Mouse (Mus musculus) bone marrow, adult 2 months (tissue): ENCODE data around the gene Map3k3. TPM values are rescaled to one million over a fixed set of nuclear protein-coding genes. Genes with fewer than 3 reads are reported as not detected.

Source experiments
- H3K27ac ChIP-seq: fragments of 200-500 bp; 2 replicates; pipeline ENCODE4 v1.5.1; 2012; ENCODE audit warnings: low read depth, mild to moderate bottlenecking, control low read depth, inconsistent platforms, low read length; ENCODE audit not compliant: control insufficient read depth, poor library complexity, insufficient read depth
- H3K4me1 ChIP-seq: fragments of 200-500 bp; 2 replicates; pipeline ENCODE4 v1.6.1; 2011; ENCODE audit warnings: low read length; ENCODE audit not compliant: control insufficient read depth, insufficient read depth
- H3K4me3 ChIP-seq: fragments of 200-500 bp; replicated peaks from 2 replicates; pipeline ENCODE3; 2011; ENCODE audit warnings: mild to moderate bottlenecking, low read depth, low read length, control low read depth; ENCODE audit not compliant: control insufficient read depth
- CTCF ChIP-seq: fragments of 200-500 bp; IDR thresholded peaks from 2 replicates; pipeline ENCODE4 v1.5.1; 2011; ENCODE audit warnings: low read length, control low read depth; ENCODE audit not compliant: control insufficient read depth, insufficient read depth
- POLR2A ChIP-seq: fragments of 200-500 bp; IDR thresholded peaks from 2 replicates; pipeline ENCODE4 v1.6.1; 2011; ENCODE audit warnings: low read depth, mild to moderate bottlenecking, control low read depth, low read length, borderline replicate concordance; ENCODE audit not compliant: control insufficient read depth
- WGBS: fragments of 180-500 bp; shearing (Covaris S2); methylation state at CpG from one replicate; pipeline ENCODE4 v1.1.7; 2018; 5-methylcytosine and 5-hydroxymethylcytosine counted together
- polyA plus RNA-seq: library from polyadenylated mRNA; stranded (reverse); fragments of >200 nt; gene quantifications from 2 replicates; pipeline ENCODE4 v1.2.4, GENCODE M21; 2011; ENCODE audit warnings: low replicate concordance; ENCODE audit not compliant: missing spikeins, insufficient read depth, insufficient read length

The Map3k3 gene
- polyA plus RNA-seq, 1 experiment = 14.4 TPM

GRCm38 (mm10) chr11:106200756-106201155 lies 116.3 kb downstream of the Map3k3 start:
- no peak overlapping the region for H3K27ac ChIP-seq
- no peak for TF ChIP-seq POLR2A
- TF ChIP-seq CTCF = no peak
- H3K4me1 ChIP-seq = peaks cover 2% of the 10 kb centered on the region; the same call in 1 of the 2 replicates
- WGBS = 16% methylated on average over 6 of the region's 6 CpGs
- no peak overlapping the region for H3K4me3 ChIP-seq

DNA sequence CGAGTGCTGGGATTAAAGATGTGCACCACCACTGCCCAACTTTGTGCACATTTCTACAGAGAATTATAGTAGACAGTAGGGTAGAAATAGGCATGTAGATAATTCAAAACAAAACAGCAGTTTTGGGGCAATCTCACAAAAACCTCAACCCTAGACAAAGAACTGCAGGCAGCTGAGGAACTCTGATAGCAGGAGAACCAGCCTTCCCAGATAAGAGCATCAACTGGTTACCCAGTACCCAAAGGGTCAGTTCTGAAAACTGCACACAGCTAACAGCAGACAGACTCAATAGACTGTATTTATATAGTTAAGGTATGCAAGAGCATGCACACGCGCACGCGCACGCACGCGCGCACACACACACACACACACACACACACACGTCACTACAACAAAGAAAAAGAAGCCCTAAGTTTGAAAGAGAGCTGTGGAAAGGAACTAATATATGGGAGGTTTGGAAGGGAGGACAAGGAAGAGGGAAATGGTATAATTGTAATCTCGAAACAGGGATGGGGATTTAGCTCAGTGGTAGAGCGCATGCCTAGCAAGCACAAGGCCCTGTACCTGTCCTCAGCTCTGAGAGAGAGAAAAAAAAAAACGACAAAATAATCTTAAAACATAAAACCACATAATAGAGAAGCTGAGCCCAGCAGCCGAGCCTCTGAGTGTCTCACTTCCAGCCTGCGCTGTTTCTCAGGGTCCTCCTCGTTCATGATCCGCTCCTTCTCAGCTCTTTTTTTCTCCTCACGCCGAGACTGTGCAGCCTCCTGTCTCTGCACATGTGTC lies 117.1 kb downstream of the Map3k3 start:
- no peak for TF ChIP-seq CTCF
- TF ChIP-seq POLR2A = no peak
- WGBS = 58% methylated on average over 19 of the region's 19 CpGs
- Histone ChIP-seq H3K27ac (peak overlapping the region; percentile 15), H3K4me1 (peaks cover 2% of the 10 kb centered on the region; the same call in 1 of the 2 replicates), H3K4me3 (no peak overlapping the region)

DNA sequence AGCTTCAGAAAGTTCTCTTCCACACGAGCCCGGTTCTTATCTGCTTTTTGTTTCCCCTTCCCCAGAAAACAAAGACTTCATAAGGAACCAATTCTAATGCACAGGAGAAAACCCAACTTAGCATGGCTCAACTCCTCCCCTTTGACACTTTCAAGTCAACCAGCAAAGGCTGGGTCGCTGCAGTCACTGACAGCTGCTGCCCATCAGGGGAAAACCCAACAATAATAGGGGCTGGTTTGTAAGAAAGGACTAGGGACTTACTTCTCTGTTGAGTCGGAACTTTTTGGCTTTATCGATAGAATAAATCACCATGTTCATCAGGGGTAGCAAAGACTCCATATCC lies 117.7 kb downstream of the Map3k3 start, which contains the start of gene Strada:
Gene Strada, minus strand, starts transcription at position 46 of the 343 bp plus-strand sequence.
- WGBS = 32% methylated on average over 5 of the region's 5 CpGs
- TF ChIP-seq POLR2A (no peak), CTCF (no peak)
- Histone ChIP-seq H3K4me1 (peaks cover 2% of the 10 kb centered on the region; the same call in 1 of the 2 replicates), H3K27ac (peak within 1 kb of the TSS; percentile 15), H3K4me3 (no peak within 1 kb of the TSS)

Other genes starting within 250 kb of the Map3k3 start
- gene Cyb561, start 131.3 kb upstream of the Map3k3 start, polyA plus RNA-seq = 1.4 and 1.8 TPM in 2 replicates
- 1.8 and 3.9 TPM in 2 replicates for gene Ace, start 116.7 kb upstream of the Map3k3 start, polyA plus RNA-seq
- not detected in 2 replicates for gene Ace3, start 89.9 kb upstream of the Map3k3 start, polyA plus RNA-seq
- not detected in 2 replicates for gene Kcnh6, start 76.5 kb upstream of the Map3k3 start, polyA plus RNA-seq
- 15.9 and 16.9 TPM in 2 replicates for gene Dcaf7, start 47.7 kb upstream of the Map3k3 start, polyA plus RNA-seq
- 6.6 and 11.8 TPM in 2 replicates for gene Taco1, start 18.6 kb upstream of the Map3k3 start, polyA plus RNA-seq
- gene Gm10840, start 76.2 kb downstream of the Map3k3 start, polyA plus RNA-seq = not detected in 2 replicates
- 45.8 and 98.2 TPM in 2 replicates for gene Limd2, start 76.2 kb downstream of the Map3k3 start, polyA plus RNA-seq
- gene Strada, start 117.6 kb downstream of the Map3k3 start, polyA plus RNA-seq = 9.2 and 21.7 TPM in 2 replicates
- gene Ccdc47, start 131.7 kb downstream of the Map3k3 start, polyA plus RNA-seq = 24.4 and 27.9 TPM in 2 replicates
- 20.2 and 33.5 TPM in 2 replicates for gene Ddx42, start 132.3 kb downstream of the Map3k3 start, polyA plus RNA-seq
- gene Ftsj3, start 171.5 kb downstream of the Map3k3 start, polyA plus RNA-seq = 27.2 and 48.5 TPM in 2 replicates
- gene Psmc5, start 171.5 kb downstream of the Map3k3 start, polyA plus RNA-seq = 74.3 and 96.0 TPM in 2 replicates
- 52.2 and 76.9 TPM in 2 replicates for gene Smarcd2, start 188.4 kb downstream of the Map3k3 start, polyA plus RNA-seq
- not detected in 2 replicates for gene Tcam1, start 192.1 kb downstream of the Map3k3 start, polyA plus RNA-seq
- not detected in 2 replicates for gene Gh, start 217.3 kb downstream of the Map3k3 start, polyA plus RNA-seq
- 130 and 270 TPM in 2 replicates for gene Cd79b, start 230.1 kb downstream of the Map3k3 start, polyA plus RNA-seq